Mouse (Mus musculus): ENCODE measurements around the gene Olfr148. TPM values are rescaled to one million over a fixed set of nuclear protein-coding genes. Genes with fewer than 3 reads are reported as not detected.

Gene Olfr148
- total and polyA plus RNA-seq, 3 experiments: not detected

DNA sequence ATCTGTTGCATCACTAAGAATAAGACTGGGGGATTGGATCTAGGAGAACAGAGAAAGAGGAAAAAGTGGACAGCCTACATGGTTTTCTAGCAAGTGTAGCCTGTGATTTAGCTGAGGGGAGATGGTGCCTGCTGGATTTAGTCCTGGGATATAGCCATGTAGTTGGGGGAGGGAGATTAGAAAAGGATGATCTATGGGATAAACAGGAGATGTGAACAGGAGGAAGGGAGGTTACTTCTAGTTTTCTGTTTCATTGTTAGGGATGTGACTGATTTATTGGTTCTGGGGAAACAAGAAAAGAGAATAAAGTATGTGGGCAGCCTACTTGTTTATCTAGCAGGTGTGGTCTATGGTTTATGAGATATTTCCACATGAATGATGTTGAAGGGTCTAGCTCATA lies 2.0 kb upstream of the Olfr148 start:
- H3K9me3 ChIP-seq (replicated peaks; ENCODE audit: low read length): no peaks in the 10 kb centered on the region
- no peaks in the 10 kb centered on the region for H3K4me1 ChIP-seq (ENCODE audit: control insufficient read depth in 1 of 2, insufficient read depth in 2 of 2)
- no peak overlapping the region for H3K4me2 ChIP-seq (ENCODE audit: insufficient read depth, low read depth, poor library complexity, severe bottlenecking)
- TF ChIP-seq HCFC1 (IDR thresholded peaks at IDR 0.05; ENCODE audit: low read depth, low read length) (no peak), GABPA (IDR thresholded peaks at IDR 0.05; ENCODE audit: insufficient replicate concordance, low read depth, low read length) (no peak), EP300 (IDR thresholded peaks at IDR 0.05; ENCODE audit: low read length) (no peak), ELF1 (IDR thresholded peaks at IDR 0.05; ENCODE audit: low read depth, low read length) (no peak), POLR2A (IDR thresholded peaks at IDR 0.05; ENCODE audit: low read depth, low read length) (no peak), TBP (conservative IDR thresholded peaks at IDR 0.05; ENCODE audit: low read depth, low read length) (no peak), MXI1 (IDR thresholded peaks at IDR 0.05; ENCODE audit: low read depth, low read length) (no peak), RAD21 (IDR thresholded peaks at IDR 0.05; ENCODE audit: low read depth, low read length) (no peak), POLR2AphosphoS2 (IDR thresholded peaks at IDR 0.05; ENCODE audit: low read depth, low read length) (no peak), SMC3 (IDR thresholded peaks at IDR 0.05; ENCODE audit: low read depth, low read length) (no peak), NRF1 (IDR thresholded peaks at IDR 0.05; ENCODE audit: low read depth, low read length) (no peak), ZMIZ1 (IDR thresholded peaks at IDR 0.05; ENCODE audit: low read depth, low read length) (no peak), CTCF (conservative IDR thresholded peaks at IDR 0.05 in 1 of 2, IDR thresholded peaks at IDR 0.05 in 1 of 2; ENCODE audit: low read depth in 2 of 2, low read length in 2 of 2) (no peak), TCF12 (IDR thresholded peaks at IDR 0.05; ENCODE audit: low read depth, low read length) (no peak), JUND (conservative IDR thresholded peaks at IDR 0.05; ENCODE audit: low read depth, low read length) (no peak), ZKSCAN1 (IDR thresholded peaks at IDR 0.05; ENCODE audit: borderline replicate concordance, low read depth, low read length) (no peak), MYC (IDR thresholded peaks at IDR 0.05; ENCODE audit: low read depth, low read length) (no peak), ETS1 (conservative IDR thresholded peaks at IDR 0.05; ENCODE audit: low read depth, low read length) (no peak), UBTF (IDR thresholded peaks at IDR 0.05; ENCODE audit: low read depth, low read length) (no peak), MEF2A (IDR thresholded peaks at IDR 0.05; ENCODE audit: borderline replicate concordance, low read depth, low read length) (no peak)
- no peaks in the 10 kb centered on the region for H3K27me3 ChIP-seq (replicated peaks)
- H3K9ac ChIP-seq (ENCODE audit: insufficient read depth, low read depth): no peak overlapping the region
- dilution Hi-C loops (cut with MboI; ENCODE audit: extremely low pct_ligation_motif_present, extremely low pct_unique_long_range_greater_than_20kb, low sequenced_read_pairs): no loop called here
- in situ Hi-C loops (cut with MboI; ENCODE audit: low pct_ligation_motif_present, low pct_unique_long_range_greater_than_20kb, low sequenced_read_pairs): no loop called here
- H3K36me3 ChIP-seq (replicated peaks in 1 of 2; ENCODE audit: control insufficient read depth in 1 of 2, insufficient read depth in 1 of 2, low read length in 1 of 2): no peaks in the 10 kb centered on the region
- H3K79me2 ChIP-seq (replicated peaks; ENCODE audit: control insufficient read depth, extremely low read depth, insufficient read depth, poor library complexity, severe bottlenecking): no peaks in the 10 kb centered on the region
- DNase-seq (ENCODE audit: extremely low read depth): no peak
- H3K4me3 ChIP-seq (replicated peaks in 1 of 3; ENCODE audit: low read depth in 2 of 3, low read length in 2 of 3, poor library complexity in 1 of 3): no peak overlapping the region
- no peak overlapping the region for H3K27ac ChIP-seq (ENCODE audit: insufficient read depth, low read depth)

DNA sequence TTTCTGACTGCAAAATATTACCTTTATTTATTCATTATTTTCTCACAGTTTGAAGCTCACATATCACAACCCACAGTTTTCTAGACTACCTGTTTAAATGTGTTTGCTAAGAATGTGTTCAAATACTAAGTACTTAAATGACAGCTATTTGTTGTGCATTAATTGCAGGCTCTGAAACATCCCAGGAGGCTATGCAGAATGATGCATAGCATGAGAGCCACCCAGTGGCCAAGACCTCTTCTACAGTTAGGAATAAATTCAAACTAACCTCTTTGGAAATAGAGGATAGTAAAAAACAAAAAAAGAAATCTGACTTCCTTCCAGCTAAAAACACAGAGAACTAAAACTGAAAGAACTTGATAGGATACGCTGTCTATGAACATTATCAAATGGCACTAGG lies 1.5 kb downstream of the Olfr148 start:
- H3K4me2 ChIP-seq (ENCODE audit: insufficient read depth, low read depth, poor library complexity, severe bottlenecking): no peak overlapping the region
- dilution Hi-C loops (cut with MboI; ENCODE audit: extremely low pct_ligation_motif_present, extremely low pct_unique_long_range_greater_than_20kb, low sequenced_read_pairs): no loop called here
- H3K79me2 ChIP-seq (replicated peaks; ENCODE audit: control insufficient read depth, extremely low read depth, insufficient read depth, poor library complexity, severe bottlenecking): no peaks in the 10 kb centered on the region
- H3K4me1 ChIP-seq (ENCODE audit: control insufficient read depth in 1 of 2, insufficient read depth in 2 of 2): no peaks in the 10 kb centered on the region
- no peaks in the 10 kb centered on the region for H3K9me3 ChIP-seq (replicated peaks; ENCODE audit: low read length)
- peak; percentile 29 for DNase-seq (ENCODE audit: extremely low read depth)
- H3K36me3 ChIP-seq (replicated peaks in 1 of 2; ENCODE audit: control insufficient read depth in 1 of 2, insufficient read depth in 1 of 2, low read length in 1 of 2): no peaks in the 10 kb centered on the region
- H3K9ac ChIP-seq (ENCODE audit: insufficient read depth, low read depth): no peak overlapping the region
- H3K4me3 ChIP-seq (replicated peaks in 1 of 3; ENCODE audit: low read depth in 2 of 3, low read length in 2 of 3, poor library complexity in 1 of 3): no peak overlapping the region
- in situ Hi-C loops (cut with MboI; ENCODE audit: low pct_ligation_motif_present, low pct_unique_long_range_greater_than_20kb, low sequenced_read_pairs): no loop called here
- TF ChIP-seq CTCF (conservative IDR thresholded peaks at IDR 0.05 in 1 of 2, IDR thresholded peaks at IDR 0.05 in 1 of 2; ENCODE audit: low read depth in 2 of 2, low read length in 2 of 2): peak; percentile 10 to 47; a peak in 2 of 4 replicates
- no peak for TF ChIP-seq SIN3A (IDR thresholded peaks at IDR 0.05; ENCODE audit: low read length)
- peak; percentile 54 for TF ChIP-seq SMC3 (IDR thresholded peaks at IDR 0.05; ENCODE audit: low read depth, low read length)
- TF ChIP-seq UBTF (IDR thresholded peaks at IDR 0.05; ENCODE audit: low read depth, low read length): no peak
- TF ChIP-seq RAD21 (IDR thresholded peaks at IDR 0.05; ENCODE audit: low read depth, low read length): peak; percentile 61
- H3K27me3 ChIP-seq (replicated peaks): no peaks in the 10 kb centered on the region
- no peak overlapping the region for H3K27ac ChIP-seq (ENCODE audit: insufficient read depth, low read depth)

Measured in CH12.LX (cell line).